In the genomic region with DNA sequence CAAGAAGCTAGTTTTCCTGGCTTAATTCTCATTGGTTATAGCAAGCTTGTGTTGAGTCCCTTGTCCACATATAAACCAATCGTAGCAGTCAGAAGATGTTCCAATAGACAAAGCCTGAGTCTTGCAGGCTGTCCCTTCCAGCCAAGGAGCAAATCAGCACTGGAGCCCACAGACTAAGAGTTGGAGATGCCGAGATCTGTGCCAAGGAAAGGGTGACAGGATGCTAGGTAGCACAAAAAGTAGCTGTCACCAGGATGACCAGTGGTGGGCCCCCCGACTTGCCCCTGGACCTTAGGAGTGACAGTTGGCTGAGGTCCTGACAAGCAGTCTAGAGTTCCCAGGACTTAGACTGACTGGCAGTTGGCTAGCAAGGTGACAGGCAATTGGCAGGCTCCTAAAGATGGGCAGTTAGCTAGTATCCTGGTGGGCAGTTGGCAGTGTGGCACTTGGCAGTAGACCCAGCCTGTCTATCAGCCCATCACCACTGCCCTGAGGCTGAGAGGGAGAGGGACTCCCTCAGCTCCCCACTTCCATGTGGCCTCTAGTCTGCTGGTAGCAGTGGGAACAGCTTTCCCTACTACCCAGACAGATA, we compare ENCODE assay signal across 24 mouse cellular contexts. TPM values are rescaled to one million over a fixed set of nuclear protein-coding genes. Genes with fewer than 3 reads are reported as not detected.
DNase-seq lines count a peak whose midpoint lies in the region; ATAC-seq and TF ChIP-seq lines count a peak whose summit lies in the region.
"Had no signal": no experiment of that assay in that cellular context is flagged by ENCODE, and none has a peak within 500 bp of the region (broad histone marks: within the 10 kb centered on the region; RNA-seq: fewer than 3 reads in every experiment).

No protein-coding gene starts in this region.

- peak; percentile 92 for ATAC-seq in hindbrain, embryonic 13.5 days (ENCODE audit: low FRiP score)
- peak; percentile 88 for ATAC-seq in midbrain, postnatal 0 days (ENCODE audit: low FRiP score)
- ATAC-seq: activated CD4-positive, CD25-positive, alpha-beta regulatory T cell, adult 4 months; intestine, postnatal 0 days had no signal

- peak; percentile 10 for DNase-seq in cerebellum, adult 11-12 months
- DNase-seq in cerebellum, postnatal 36 days, result no peak
- DNase-seq in hindbrain, embryonic 10.5 days (ENCODE audit: low spot score), result no peak
- DNase-seq in right cerebral cortex, postnatal 4 days, result peak; percentile 26
- no peak for DNase-seq in right cerebral cortex, postnatal 25 days
- DNase-seq in midbrain, postnatal 0 days (ENCODE audit: low spot score), result peak; percentile 87
- DNase-seq in heart, postnatal 14 days, result no peak
- DNase-seq: adrenal gland, postnatal 14 days; embryo, embryonic 11 days; gastrocnemius, postnatal 25 days; heart, adult 2 months; kidney, postnatal 4 days; layer of hippocampus, adult 9-11 months; lung, adult 18-20 months; retina, postnatal 1 day had no signal

- intact Hi-C loops in heart, postnatal 14 days (cut with DNase I), result no loop called here

- H3K4me2 ChIP-seq in hindbrain, embryonic 13.5 days, result no peak overlapping the region
- H3K4me2 ChIP-seq in midbrain, postnatal 0 days (ENCODE audit: low read depth, low read length, poor library complexity, severe bottlenecking), result no peak overlapping the region
- H3K4me2 ChIP-seq: heart, embryonic 15.5 days; kidney, embryonic 15.5 days; liver, embryonic 11.5 days had no signal

- no peaks in the 10 kb centered on the region for H3K4me1 ChIP-seq in hindbrain, embryonic 13.5 days (replicated peaks)
- H3K4me1 ChIP-seq in hindbrain, embryonic 10.5 days (replicated peaks), result peaks cover 15% of the 10 kb centered on the region; the same call in 1 of the 2 replicates
- no peaks in the 10 kb centered on the region for H3K4me1 ChIP-seq in midbrain, postnatal 0 days (ENCODE audit: insufficient read depth, low read length)
- H3K4me1 ChIP-seq: heart, embryonic 15.5 days had no signal

- H3K9me3 ChIP-seq in hindbrain, embryonic 13.5 days, result no peaks in the 10 kb centered on the region
- H3K9me3 ChIP-seq in hindbrain, embryonic 10.5 days, result no peaks in the 10 kb centered on the region
- no peaks in the 10 kb centered on the region for H3K9me3 ChIP-seq in midbrain, postnatal 0 days (ENCODE audit: low read length)
- H3K9me3 ChIP-seq: G1E; heart, embryonic 15.5 days; kidney, embryonic 15.5 days had no signal

- no peaks in the 10 kb centered on the region for H3K36me3 ChIP-seq in hindbrain, embryonic 13.5 days
- H3K36me3 ChIP-seq in hindbrain, embryonic 10.5 days, result no peaks in the 10 kb centered on the region
- no peaks in the 10 kb centered on the region for H3K36me3 ChIP-seq in midbrain, postnatal 0 days (ENCODE audit: insufficient read depth, low read length)
- H3K36me3 ChIP-seq: G1E; heart, embryonic 15.5 days; kidney, embryonic 15.5 days had no signal

- H3K27ac ChIP-seq in hindbrain, embryonic 13.5 days, result no peak overlapping the region
- H3K27ac ChIP-seq in hindbrain, embryonic 10.5 days, result no peak overlapping the region
- no peak overlapping the region for H3K27ac ChIP-seq in midbrain, postnatal 0 days (ENCODE audit: low read depth, low read length)
- H3K27ac ChIP-seq: heart, adult 2 months; heart, embryonic 15.5 days; kidney, embryonic 15.5 days; left cerebral cortex, adult 2 months; stomach, postnatal 0 days had no signal

- no peaks in the 10 kb centered on the region for H3K27me3 ChIP-seq in hindbrain, embryonic 13.5 days
- H3K27me3 ChIP-seq in hindbrain, embryonic 10.5 days (ENCODE audit: insufficient read depth, poor library complexity, severe bottlenecking), result no peaks in the 10 kb centered on the region
- no peaks in the 10 kb centered on the region for H3K27me3 ChIP-seq in midbrain, postnatal 0 days (ENCODE audit: insufficient read depth, low read length)
- H3K27me3 ChIP-seq: heart, embryonic 15.5 days; kidney, embryonic 15.5 days had no signal

- H3K4me3 ChIP-seq in hindbrain, embryonic 13.5 days, result no peak overlapping the region
- no peak overlapping the region for H3K4me3 ChIP-seq in hindbrain, embryonic 10.5 days
- no peak overlapping the region for H3K4me3 ChIP-seq in midbrain, postnatal 0 days (ENCODE audit: low read depth, low read length)
- H3K4me3 ChIP-seq: heart, adult 2 months; heart, embryonic 15.5 days; kidney, embryonic 15.5 days; left cerebral cortex, adult 2 months had no signal

- no peak for TF ChIP-seq CTCF in midbrain, postnatal 0 days (IDR thresholded peaks at IDR 0.05)

- H3K9ac ChIP-seq in hindbrain, embryonic 13.5 days, result no peak overlapping the region
- no peak overlapping the region for H3K9ac ChIP-seq in midbrain, postnatal 0 days (replicated peaks; ENCODE audit: low read length, poor library complexity, severe bottlenecking)
- H3K9ac ChIP-seq: heart, embryonic 15.5 days; kidney, embryonic 15.5 days had no signal

- 86% methylated on average over 3 of the region's 3 CpGs for WGBS in hindbrain, embryonic 13.5 days
- WGBS in hindbrain, embryonic 10.5 days, result 88% methylated on average over 3 of the region's 3 CpGs
- 67% methylated on average over 3 of the region's 3 CpGs for WGBS in midbrain, postnatal 0 days

RNA-seq across cellular contexts. Expression of gene Dhrs3, which starts 44.0 kb away (rescaled TPM):
- 34.9 and 41.9 TPM in 2 replicates for polyA plus RNA-seq in hindbrain, embryonic 13.5 days (2015; fragmentation: Nextera tagmentation; extraction: Ambion mirVana)
- 11.7 and 11.8 TPM in 2 replicates for polyA plus RNA-seq in hindbrain, embryonic 10.5 days (2016; fragmentation: Nextera tagmentation; extraction: Ambion mirVana)
- 24.3 and 31.0 TPM in 2 replicates for total RNA-seq in midbrain, postnatal 0 days (2014; rRNA removed)
- polyA plus RNA-seq in midbrain, postnatal 0 days (2015; fragmentation: Nextera tagmentation; extraction: Ambion mirVana), result 29.8 and 39.2 TPM in 2 replicates
- 100 to 1,000 TPM; 102 to 105 TPM for total RNA-seq in heart, postnatal 14 days (2021)

Comparison
In these comparisons a context has a peak if more than half of its experiments do, and no peak if none do; other contexts are left out.
1. DNase-seq: peak in cerebellum, adult 11-12 months (single experiment), right cerebral cortex, postnatal 4 days (single experiment) and midbrain, postnatal 0 days (single experiment); none in cerebellum, postnatal 36 days (0 of 2), hindbrain, embryonic 10.5 days (single experiment), right cerebral cortex, postnatal 25 days (single experiment) and heart, postnatal 14 days (0 of 2).